Mouse (Mus musculus): ENCODE results near the gene Tas1r3. TPM values are rescaled to one million over a fixed set of nuclear protein-coding genes. Genes with fewer than 3 reads are reported as not detected.

Gene Tas1r3
- polyA plus RNA-seq, 1 experiment from 2014 or later, result 0.19 TPM

DNA sequence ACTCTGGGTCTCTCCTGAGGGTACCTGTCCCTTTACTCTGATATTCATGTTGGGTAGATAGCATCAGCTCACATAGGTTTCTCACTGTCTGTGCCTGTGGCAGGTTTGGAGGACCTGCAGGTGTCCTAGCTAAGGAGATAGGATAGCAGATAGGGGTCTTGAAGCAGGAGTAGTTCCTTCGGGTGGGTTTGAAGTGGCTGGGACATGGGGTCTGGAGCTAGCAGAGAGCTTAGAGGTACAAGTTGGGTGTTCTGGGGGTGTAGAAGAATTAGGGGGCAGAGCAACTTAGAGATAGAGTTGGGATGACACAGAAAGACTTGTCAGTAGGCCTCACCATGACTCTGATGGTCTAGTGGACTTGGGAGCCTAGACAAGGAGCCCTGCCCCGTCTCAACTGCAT lies 13.8 kb downstream of the Tas1r3 start:
- Histone ChIP-seq H3K36me3 (peaks cover 14% of the 10 kb centered on the region), H3K4me1 (peaks cover 36% of the 10 kb centered on the region), H3K4me3 (replicated peaks) (no peak overlapping the region), H3K27me3 (no peaks in the 10 kb centered on the region), H3K27ac (no peak overlapping the region), H3K9ac (peak overlapping the region; percentile 10; the same call in 1 of the 2 replicates), H3K4me2 (peak overlapping the region; percentile 93; the same call in 1 of the 2 replicates), H3K9me3 (replicated peaks) (no peaks in the 10 kb centered on the region)
- ATAC-seq (replicated peaks; ENCODE audit: low FRiP score), result no peak
- 81% methylated on average over 2 of the region's 2 CpGs for WGBS

DNA sequence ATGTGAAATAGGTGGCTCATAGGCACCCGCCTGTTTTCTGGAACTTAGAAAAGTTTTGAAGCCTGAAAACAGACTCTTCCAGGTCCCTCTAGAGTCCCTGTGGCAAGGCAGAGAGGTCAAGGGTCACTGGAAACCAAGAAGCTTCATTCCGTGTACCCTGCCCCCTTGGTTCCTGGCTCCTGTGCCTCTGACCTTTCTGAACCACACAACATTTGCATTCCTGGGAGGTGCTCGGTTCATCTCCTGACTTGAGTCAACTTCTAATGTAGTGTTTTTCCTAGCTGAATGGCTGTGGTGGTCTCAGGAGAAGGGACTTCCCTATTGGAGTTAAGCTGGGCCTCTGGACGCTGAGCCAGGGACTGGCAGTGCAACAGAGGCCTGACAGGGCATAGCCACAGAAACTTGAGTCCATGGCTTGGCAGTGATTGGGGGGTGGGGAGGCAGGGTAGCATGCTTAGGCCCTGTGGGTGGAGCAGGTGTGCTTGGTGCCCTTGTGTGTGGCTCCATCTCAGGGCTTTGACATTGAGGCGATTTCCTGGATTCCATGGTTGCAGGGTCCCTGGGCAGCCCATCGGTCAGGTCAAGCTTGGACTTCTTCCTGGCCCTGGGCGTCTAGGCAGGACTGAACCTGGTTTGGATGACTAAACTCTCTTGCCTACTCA lies 14.6 kb downstream of the Tas1r3 start:
- WGBS, result 58% methylated on average over 7 of the region's 7 CpGs
- Histone ChIP-seq H3K9me3 (replicated peaks) (no peaks in the 10 kb centered on the region), H3K4me1 (peaks cover 36% of the 10 kb centered on the region), H3K4me2 (peak overlapping the region; percentile 93), H3K27ac (peak overlapping the region; percentile 75; the same call in 1 of the 2 replicates), H3K4me3 (replicated peaks) (peak overlapping the region; percentile 90), H3K27me3 (no peaks in the 10 kb centered on the region), H3K36me3 (peaks cover 9% of the 10 kb centered on the region; the same call in 1 of the 2 replicates), H3K9ac (peak overlapping the region; percentile 92)
- ATAC-seq (replicated peaks; ENCODE audit: low FRiP score), result no peak

DNA sequence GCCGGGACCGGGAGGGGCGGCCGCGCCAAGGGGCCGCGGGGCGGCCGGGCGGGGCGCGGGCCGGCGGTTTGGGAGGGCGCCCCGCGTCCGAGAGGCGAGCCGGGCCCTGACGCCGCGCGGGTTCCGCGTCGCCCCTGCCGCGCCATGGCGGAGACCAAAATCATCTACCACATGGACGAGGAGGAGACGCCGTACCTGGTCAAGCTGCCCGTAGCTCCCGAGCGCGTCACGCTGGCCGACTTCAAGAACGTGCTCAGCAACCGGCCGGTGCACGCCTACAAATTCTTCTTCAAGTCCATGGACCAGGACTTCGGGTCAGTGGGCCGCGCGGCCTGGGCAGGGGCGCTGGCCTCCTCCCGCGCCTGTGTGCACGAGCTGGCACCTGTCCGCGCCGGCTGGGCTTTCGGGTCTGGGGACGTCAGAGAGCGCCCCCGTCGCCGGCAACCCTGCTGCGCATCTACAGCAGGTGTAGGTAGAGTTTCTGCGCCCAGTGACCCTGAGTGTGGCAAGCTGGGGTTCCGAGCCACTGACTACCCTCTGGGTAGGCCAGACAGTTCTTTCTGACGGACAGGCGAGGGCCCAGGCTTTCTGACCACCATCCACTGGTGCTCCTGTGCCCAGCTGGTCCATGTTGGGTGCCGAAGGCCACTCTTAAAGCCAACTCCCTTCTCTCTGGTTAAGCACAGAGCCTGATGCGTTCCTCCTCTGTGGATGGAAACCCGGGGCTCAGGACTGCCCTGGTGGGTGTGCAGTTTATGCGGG lies 15.4 kb downstream of the Tas1r3 start:
- peaks cover 11% of the 10 kb centered on the region for H3K36me3 ChIP-seq
- H3K4me2 ChIP-seq, result peak overlapping the region; percentile 93
- H3K4me1 ChIP-seq, result peaks cover 36% of the 10 kb centered on the region
- peak overlapping the region; percentile 90 for H3K4me3 ChIP-seq (replicated peaks)
- H3K27me3 ChIP-seq, result no peaks in the 10 kb centered on the region
- ATAC-seq (replicated peaks; ENCODE audit: low FRiP score), result peak; percentile 61
- peak overlapping the region; percentile 75 for H3K27ac ChIP-seq
- WGBS, result 2% methylated on average over 51 of the region's 69 CpGs
- peak overlapping the region; percentile 92 for H3K9ac ChIP-seq
- no peaks in the 10 kb centered on the region for H3K9me3 ChIP-seq (replicated peaks)

DNA sequence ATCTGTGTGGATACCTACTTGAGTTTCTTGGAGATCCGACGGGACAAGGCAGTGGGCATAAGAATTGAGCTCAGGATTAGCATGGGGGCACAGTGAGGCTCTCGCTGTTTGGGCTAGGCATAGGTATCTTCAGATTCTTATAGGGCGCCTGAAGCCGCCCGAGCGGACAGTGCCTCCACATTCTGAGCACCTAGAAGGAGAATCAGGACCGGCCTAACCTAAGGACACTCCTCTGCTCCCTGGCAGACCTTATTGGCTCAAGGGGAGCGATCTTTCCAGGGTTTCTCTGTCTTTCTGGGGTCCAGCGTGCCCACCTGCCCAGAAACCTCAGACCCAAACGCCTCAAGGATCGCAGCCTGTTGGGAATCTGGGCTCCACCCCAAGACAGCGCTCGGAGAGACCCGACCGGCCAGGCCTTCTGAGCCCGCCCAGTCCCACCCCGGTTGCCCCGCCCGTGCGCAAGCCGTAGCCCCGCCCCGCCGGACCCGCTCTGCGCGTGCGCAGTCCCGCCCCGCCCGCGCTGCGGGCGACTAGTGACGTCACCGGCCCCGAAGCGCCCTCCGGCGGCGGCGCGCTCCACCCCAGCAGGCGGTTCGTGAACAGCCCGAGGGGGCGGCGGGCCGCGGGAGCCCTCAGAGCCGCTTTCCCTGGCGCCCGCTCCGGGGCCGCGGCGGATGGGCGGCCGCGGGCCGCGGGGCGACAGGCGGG lies 16.1 kb downstream of the Tas1r3 start, which contains the start of gene Dvl1:
Gene Dvl1 (plus strand): TSS at position 532 of the 708 bp plus-strand sequence.
- Histone ChIP-seq H3K9ac (peak within 1 kb of the TSS; percentile 92), H3K4me1 (peaks cover 36% of the 10 kb centered on the region), H3K9me3 (replicated peaks) (no peaks in the 10 kb centered on the region), H3K36me3 (peaks cover 16% of the 10 kb centered on the region), H3K27me3 (no peaks in the 10 kb centered on the region), H3K4me2 (peak within 1 kb of the TSS; percentile 93), H3K27ac (peak within 1 kb of the TSS; percentile 75), H3K4me3 (replicated peaks) (peak within 1 kb of the TSS; percentile 90)
- ATAC-seq (replicated peaks; ENCODE audit: low FRiP score), result peak; percentile 94
- 2% methylated on average over 57 of the region's 65 CpGs for WGBS

DNA sequence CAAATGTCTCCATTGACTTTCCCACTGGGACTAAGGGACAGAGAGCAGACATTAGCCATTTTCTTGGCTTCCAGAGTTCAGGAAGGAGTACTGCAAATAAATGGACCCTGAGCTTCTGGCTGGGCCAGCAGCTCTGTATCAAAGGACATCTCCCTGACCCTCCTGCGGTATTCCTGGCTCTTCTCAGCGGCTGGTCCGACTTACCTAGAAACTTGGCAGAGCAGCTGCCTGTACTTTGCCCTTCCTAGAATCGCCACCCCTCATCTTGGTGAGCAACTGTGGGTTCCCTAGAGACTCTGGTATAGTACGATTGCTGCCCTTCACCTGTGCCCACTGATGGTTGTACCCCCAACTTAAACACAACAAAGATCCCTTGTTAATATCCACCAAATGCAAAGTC lies 19.9 kb downstream of the Tas1r3 start:
- Histone ChIP-seq H3K4me2 (no peak overlapping the region), H3K9me3 (replicated peaks) (no peaks in the 10 kb centered on the region), H3K36me3 (peaks cover 16% of the 10 kb centered on the region), H3K9ac (no peak overlapping the region), H3K4me3 (replicated peaks) (no peak overlapping the region), H3K27me3 (no peaks in the 10 kb centered on the region), H3K27ac (no peak overlapping the region), H3K4me1 (peaks cover 49% of the 10 kb centered on the region)
- ATAC-seq (replicated peaks; ENCODE audit: low FRiP score), result no peak
- 89% methylated on average over 5 of the region's 5 CpGs for WGBS

DNA sequence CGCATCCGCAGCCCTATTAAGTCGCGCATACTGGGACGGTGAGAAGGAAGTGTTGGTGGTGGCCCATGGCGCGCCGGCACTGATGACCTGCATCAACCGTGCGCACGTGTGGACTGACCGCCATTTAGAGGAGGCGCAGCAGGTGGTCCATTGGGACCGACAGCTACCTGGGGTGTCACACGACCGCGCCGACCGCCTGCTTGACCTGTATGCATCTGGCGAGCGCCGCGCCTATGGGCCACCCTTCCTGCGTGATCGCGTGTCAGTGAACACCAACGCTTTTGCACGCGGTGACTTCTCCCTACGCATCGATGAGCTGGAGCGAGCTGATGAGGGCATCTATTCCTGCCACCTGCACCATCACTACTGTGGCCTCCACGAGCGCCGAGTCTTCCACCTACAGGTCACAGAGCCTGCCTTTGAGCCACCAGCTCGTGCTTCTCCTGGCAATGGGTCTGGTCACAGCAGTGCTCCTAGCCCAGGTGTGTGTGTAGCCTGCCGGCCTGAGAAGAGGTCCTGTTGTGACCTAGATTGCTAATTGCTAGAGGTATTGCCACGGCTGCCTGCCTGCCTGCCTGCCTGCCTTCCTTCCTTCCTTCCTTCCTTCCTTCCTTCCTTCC lies 21.4 kb downstream of the Tas1r3 start:
- H3K27me3 ChIP-seq, result no peaks in the 10 kb centered on the region
- no peak; the same call in 1 of the 2 replicates for ATAC-seq (replicated peaks; ENCODE audit: low FRiP score)
- peak overlapping the region; percentile 50 for H3K4me3 ChIP-seq (replicated peaks)
- no peaks in the 10 kb centered on the region for H3K9me3 ChIP-seq (replicated peaks)
- no peak overlapping the region for H3K9ac ChIP-seq
- no peak overlapping the region for H3K27ac ChIP-seq
- H3K4me1 ChIP-seq, result peaks cover 50% of the 10 kb centered on the region
- H3K36me3 ChIP-seq, result peaks cover 16% of the 10 kb centered on the region
- peak overlapping the region; percentile 77 for H3K4me2 ChIP-seq
- WGBS, result 39% methylated on average over 38 of the region's 38 CpGs

DNA sequence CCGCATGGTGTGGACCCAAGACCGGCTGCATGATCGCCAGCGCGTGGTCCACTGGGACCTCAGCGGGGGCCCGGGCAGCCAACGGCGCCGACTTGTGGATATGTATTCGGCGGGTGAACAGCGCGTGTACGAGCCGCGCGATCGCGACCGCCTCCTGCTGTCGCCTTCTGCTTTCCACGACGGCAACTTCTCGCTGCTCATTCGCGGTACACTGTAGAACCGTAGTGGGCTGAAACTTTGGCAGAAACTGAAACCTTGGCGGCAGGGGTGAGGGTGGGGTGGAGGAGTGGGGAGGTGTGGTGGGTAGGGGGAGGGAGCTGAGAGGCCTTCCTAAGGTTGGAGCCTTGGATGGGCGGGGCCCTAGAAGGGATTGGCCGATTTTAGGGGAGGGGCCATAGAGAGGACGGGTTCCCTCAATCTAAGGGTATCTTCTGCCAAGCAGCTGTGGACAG lies 22.1 kb downstream of the Tas1r3 start:
- Histone ChIP-seq H3K9ac (peak overlapping the region; percentile 51), H3K4me1 (peaks cover 45% of the 10 kb centered on the region), H3K4me3 (replicated peaks) (peak overlapping the region; percentile 50), H3K36me3 (peaks cover 16% of the 10 kb centered on the region), H3K9me3 (replicated peaks) (no peaks in the 10 kb centered on the region), H3K27ac (peak overlapping the region; percentile 33; the same call in 1 of the 2 replicates), H3K27me3 (no peaks in the 10 kb centered on the region), H3K4me2 (peak overlapping the region; percentile 77)
- peak; percentile 26 for ATAC-seq (replicated peaks; ENCODE audit: low FRiP score)
- under 1% methylated on average over 32 of the region's 32 CpGs for WGBS

DNA sequence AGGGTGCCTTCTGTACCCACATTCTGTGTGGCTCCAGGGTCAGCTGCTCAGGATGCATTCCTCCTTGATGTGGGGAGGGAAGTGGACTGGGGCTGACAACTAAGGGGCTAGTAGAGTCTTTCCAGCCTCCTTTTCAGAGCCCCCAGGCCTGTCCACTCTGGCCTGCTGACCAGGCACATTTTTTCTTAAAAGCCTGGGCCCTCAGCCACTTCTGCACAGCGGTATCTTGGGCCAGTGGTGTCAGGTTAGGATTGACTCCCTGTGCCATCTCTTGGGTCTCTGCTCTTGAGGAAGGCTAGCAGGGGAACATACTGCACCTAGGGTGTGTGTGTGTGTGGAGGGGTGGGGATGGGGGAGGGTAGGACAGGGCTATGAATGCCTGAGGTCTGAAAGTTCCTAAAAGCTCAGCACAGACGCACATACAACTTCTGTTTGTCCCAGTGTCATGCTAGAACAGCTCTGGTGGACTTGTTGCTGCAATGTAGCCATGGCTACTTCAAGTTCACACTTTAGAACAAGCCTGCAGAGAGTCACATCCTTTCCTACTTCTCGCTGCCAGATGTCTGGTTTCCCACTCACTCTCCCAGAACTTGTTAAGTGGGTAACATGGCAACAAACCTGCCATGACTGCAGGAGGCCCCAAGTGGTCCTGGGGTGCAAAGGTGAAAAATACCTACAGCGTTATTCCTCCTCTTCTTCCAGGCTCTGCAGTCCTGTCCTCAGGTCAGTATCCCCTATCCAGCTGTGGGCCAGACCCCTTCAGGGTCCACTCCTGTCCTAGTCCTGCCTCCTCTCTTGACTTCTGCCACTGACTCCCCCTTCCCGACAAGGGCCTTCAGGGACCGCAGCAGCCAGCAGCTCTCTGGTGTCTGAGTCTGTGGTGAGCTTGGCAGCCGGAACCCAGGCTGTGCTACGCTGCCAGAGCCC lies 22.8 kb downstream of the Tas1r3 start:
- Histone ChIP-seq H3K9ac (peak overlapping the region; percentile 51), H3K27ac (peak overlapping the region; percentile 91), H3K36me3 (peaks cover 16% of the 10 kb centered on the region), H3K4me3 (replicated peaks) (peak overlapping the region; percentile 50), H3K27me3 (no peaks in the 10 kb centered on the region), H3K9me3 (replicated peaks) (no peaks in the 10 kb centered on the region), H3K4me1 (peaks cover 45% of the 10 kb centered on the region), H3K4me2 (peak overlapping the region; percentile 77)
- ATAC-seq (replicated peaks; ENCODE audit: low FRiP score), result peak; percentile 5
- 10% methylated on average over 8 of the region's 8 CpGs for WGBS

DNA sequence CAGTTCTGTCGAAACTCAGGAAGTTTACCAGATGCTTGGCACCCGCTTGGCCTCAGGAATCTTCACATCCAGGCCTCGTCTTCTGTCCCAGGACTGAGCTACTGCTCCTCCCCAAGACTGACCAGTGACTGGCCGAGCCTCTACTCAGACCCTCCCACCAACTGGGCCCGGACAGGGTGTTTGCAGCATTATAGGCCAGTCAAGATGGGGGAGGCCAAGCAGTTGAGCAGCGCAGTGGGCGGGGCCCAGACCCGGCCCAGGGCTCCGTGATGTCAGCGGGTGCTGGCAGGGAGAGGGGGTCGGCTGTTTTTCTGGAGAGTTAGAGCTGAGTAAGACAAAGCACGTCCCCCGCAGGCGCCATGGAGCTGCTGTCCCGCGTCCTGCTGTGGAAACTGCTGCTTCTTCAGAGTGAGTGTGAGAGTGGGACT lies 23.7 kb downstream of the Tas1r3 start, which contains the start of gene Mxra8:
Gene Mxra8 (plus strand): TSS at position 198 of the 428 bp plus-strand sequence.
- Histone ChIP-seq H3K36me3 (peaks cover 16% of the 10 kb centered on the region), H3K27me3 (no peaks in the 10 kb centered on the region), H3K4me3 (replicated peaks) (peak within 1 kb of the TSS; percentile 50), H3K9me3 (replicated peaks) (no peaks in the 10 kb centered on the region), H3K4me1 (peaks cover 45% of the 10 kb centered on the region), H3K9ac (peak within 1 kb of the TSS; percentile 51), H3K4me2 (peak within 1 kb of the TSS; percentile 77), H3K27ac (peak within 1 kb of the TSS; percentile 91)
- WGBS, result under 1% methylated on average over 16 of the region's 16 CpGs
- ATAC-seq (replicated peaks; ENCODE audit: low FRiP score), result peak; percentile 95

DNA sequence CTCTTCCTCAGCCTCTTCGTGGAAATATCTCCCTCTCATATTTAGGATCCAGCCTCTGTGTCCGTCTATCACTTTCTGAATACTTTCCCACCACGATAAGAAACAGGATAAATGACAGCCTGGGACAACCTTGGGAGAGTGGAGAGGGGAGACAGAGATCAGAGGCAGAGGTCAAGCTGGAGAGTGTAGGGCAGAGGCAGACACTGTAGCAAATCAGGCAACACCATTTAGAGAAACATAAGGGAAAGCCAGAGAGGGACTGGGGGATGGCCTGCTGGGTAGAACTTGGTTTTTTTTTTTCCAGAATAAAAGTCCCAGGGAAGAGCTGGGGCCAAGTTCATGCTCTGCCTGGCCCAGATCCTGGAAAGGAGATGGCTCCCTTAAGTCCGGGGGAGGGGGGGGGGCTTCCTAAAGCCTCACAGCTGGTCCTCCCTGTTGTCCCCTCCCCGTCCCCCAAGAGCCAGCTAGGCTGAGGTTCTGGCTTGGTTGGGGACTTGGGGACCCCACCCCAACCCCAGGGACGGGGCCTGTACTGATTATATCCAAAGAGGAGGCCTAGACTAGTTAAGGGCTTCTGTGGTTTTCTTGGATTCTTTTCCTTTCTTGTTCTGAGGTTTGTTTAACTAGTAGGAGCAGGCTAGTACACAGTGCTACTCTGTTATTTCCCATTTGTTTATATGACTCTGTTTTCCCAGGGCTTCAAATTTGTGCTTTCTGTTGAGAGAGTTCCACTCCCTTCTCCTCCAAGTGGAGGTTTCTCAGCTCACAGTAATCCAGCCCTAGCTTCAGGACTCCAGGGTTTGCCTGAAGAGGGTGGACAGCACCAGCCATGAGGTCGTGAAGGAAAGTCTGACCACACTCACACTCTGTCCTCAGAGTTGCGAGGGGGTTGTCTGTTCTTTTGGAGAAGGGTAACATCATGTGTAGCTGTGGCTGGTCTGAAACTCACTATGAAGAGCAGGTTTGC lies 24.7 kb downstream of the Tas1r3 start:
- no peaks in the 10 kb centered on the region for H3K27me3 ChIP-seq
- H3K9me3 ChIP-seq (replicated peaks), result no peaks in the 10 kb centered on the region
- 52% methylated on average over 8 of the region's 8 CpGs for WGBS
- peaks cover 14% of the 10 kb centered on the region for H3K36me3 ChIP-seq
- no peak for ATAC-seq (replicated peaks; ENCODE audit: low FRiP score)
- no peak overlapping the region; the same call in 1 of the 2 replicates for H3K9ac ChIP-seq
- peak overlapping the region; percentile 77 for H3K4me2 ChIP-seq
- no peak overlapping the region for H3K4me3 ChIP-seq (replicated peaks)
- H3K27ac ChIP-seq, result peak overlapping the region; percentile 91
- H3K4me1 ChIP-seq, result peaks cover 55% of the 10 kb centered on the region

Measured in kidney, embryonic 15.5 days (tissue).